ENCODE assay signal across 17 mouse cellular contexts in the genomic region with DNA sequence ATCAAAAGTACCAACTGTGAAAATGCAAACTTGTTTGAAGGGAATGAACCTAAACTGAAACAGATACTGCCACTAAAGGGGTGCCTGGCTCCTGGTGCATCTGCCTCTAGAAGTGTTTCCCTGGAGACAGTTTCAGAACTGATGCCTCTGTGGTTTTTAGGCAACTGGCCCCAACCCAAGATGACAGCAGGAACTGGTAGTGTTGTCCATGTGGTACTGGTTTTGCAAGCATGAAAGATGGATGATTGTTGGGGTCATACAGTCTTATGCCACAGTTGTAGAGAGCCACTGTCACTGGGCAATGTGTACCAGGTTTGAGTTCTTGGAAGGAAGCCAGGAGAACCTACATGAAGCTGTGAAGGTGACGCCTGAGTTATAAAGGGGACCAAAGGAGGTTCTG.
DNase-seq lines count a peak whose midpoint lies in the region; TF ChIP-seq lines count a peak whose summit lies in the region.
"Had no signal": no experiment of that assay in that cellular context is flagged by ENCODE, and none has a peak within 500 bp of the region (broad histone marks: within the 10 kb centered on the region; RNA-seq: fewer than 3 reads in every experiment).

No protein-coding gene starts in this region.

- no peak overlapping the region for H3K4me3 ChIP-seq in gastrocnemius, adult 2 months
- H3K4me3 ChIP-seq: embryonic facial prominence, embryonic 13.5 days; forebrain, embryonic 13.5 days; heart, embryonic 13.5 days; hindbrain, embryonic 12.5 days had no signal

- intact Hi-C loops in left cerebral cortex, postnatal 4 days (cut with DNase I): no loop called here
- intact Hi-C loops in left cerebral cortex, postnatal 36 days (cut with DNase I): no loop called here
- intact Hi-C loops in gastrocnemius, adult 2 months (cut with DNase I): no loop called here

- DNase-seq in cerebellum, adult 9-10 months: peak; percentile 12
- DNase-seq in cerebellum, adult 8-10 months: no peak
- DNase-seq in left cerebral cortex, postnatal 4 days: peak; percentile 27
- DNase-seq in left cerebral cortex, postnatal 36 days (ENCODE audit: low spot score in 2 of 2): no peak
- peak; percentile 39 to 58 for DNase-seq in layer of hippocampus, postnatal 10 days (ENCODE audit: low spot score in 2 of 2)
- DNase-seq in kidney, adult 11 months: no peak
- no peak for DNase-seq in gastrocnemius, adult 2 months
- DNase-seq: adrenal gland, postnatal 14 days; cerebellum, postnatal 36 days; forebrain, postnatal 0 days; gastrocnemius, postnatal 25 days; heart, adult 11 months; heart, postnatal 36 days had no signal

- no peak for TF ChIP-seq CTCF in gastrocnemius, adult 2 months (IDR thresholded peaks at IDR 0.05)

- no peak overlapping the region for H3K27ac ChIP-seq in gastrocnemius, adult 2 months
- H3K27ac ChIP-seq: embryonic facial prominence, embryonic 13.5 days; forebrain, embryonic 13.5 days; heart, embryonic 13.5 days; hindbrain, embryonic 12.5 days had no signal

Comparison
In these comparisons a context has a peak if more than half of its experiments do, and no peak if none do; other contexts are left out.
1. DNase-seq: peak in cerebellum, adult 9-10 months (single experiment), left cerebral cortex, postnatal 4 days (single experiment) and layer of hippocampus, postnatal 10 days (2 of 2); none in cerebellum, adult 8-10 months (single experiment), left cerebral cortex, postnatal 36 days (0 of 2), kidney, adult 11 months (single experiment) and gastrocnemius, adult 2 months (single experiment).